Mouse (Mus musculus) limb, embryonic 14.5 days (tissue): Measurements from ENCODE around the gene Tbl1x. TPM values are rescaled to one million over a fixed set of nuclear protein-coding genes. Genes with fewer than 3 reads are reported as not detected.

Experiments
- ATAC-seq: fragments of 200-750 bp; cut with Nextera tagmentation; 2 replicates; pipeline ENCODE4 v1.8.0; 2017; ENCODE audit warnings: low read depth, moderate number of reproducible peaks, moderate TSS enrichment; ENCODE audit not compliant: low FRiP score
- DNase-seq: peaks from one replicate; pipeline ENCODE4 v3.0.0-alpha.2; 2015; ENCODE audit warnings: low spot score
- H3K27ac ChIP-seq: fragments of 300-500 bp; sonication (generic); replicated peaks from 2 replicates; pipeline ENCODE4 v1.5.1; 2014; ENCODE audit warnings: low read depth, mild to moderate bottlenecking, low read length, moderate library complexity, mixed read lengths
- H3K27me3 ChIP-seq: fragments of 300-500 bp; sonication (generic); 2 replicates; pipeline ENCODE4 v1.6.1; 2014; ENCODE audit warnings: low read length, mixed read lengths; ENCODE audit not compliant: control insufficient read depth, insufficient read depth
- H3K36me3 ChIP-seq: fragments of 300-500 bp; sonication (generic); 2 replicates; pipeline ENCODE4 v1.6.1; 2014; ENCODE audit warnings: mild to moderate bottlenecking, low read length, moderate library complexity, mixed read lengths; ENCODE audit not compliant: control insufficient read depth, insufficient read depth
- H3K4me1 ChIP-seq: fragments of 300-500 bp; sonication (generic); 2 replicates; pipeline ENCODE4 v1.6.1; 2014; ENCODE audit warnings: antibody characterized with exemption, low read length, mixed read lengths; ENCODE audit not compliant: control insufficient read depth, insufficient read depth
- H3K4me2 ChIP-seq: fragments of 300-500 bp; sonication (generic); replicated peaks from 2 replicates; pipeline ENCODE4 v1.6.1; 2014; ENCODE audit warnings: low read depth, mild to moderate bottlenecking, low read length, moderate library complexity; ENCODE audit not compliant: severe bottlenecking
- H3K4me3 ChIP-seq: fragments of 300-500 bp; sonication (generic); replicated peaks from 2 replicates; pipeline ENCODE4 v1.5.1; 2014; ENCODE audit warnings: low read length
- H3K9ac ChIP-seq: fragments of 300-500 bp; sonication (generic); 2 replicates; pipeline ENCODE4 v1.6.1; 2014; ENCODE audit warnings: mild to moderate bottlenecking, low read depth, low read length, moderate library complexity; ENCODE audit not compliant: severe bottlenecking
- H3K9me3 ChIP-seq: fragments of 300-500 bp; sonication (generic); 2 replicates; pipeline ENCODE4 v1.6.1; 2016; ENCODE audit warnings: low read length; ENCODE audit not compliant: control insufficient read depth
- POLR2A ChIP-seq: fragments of 200-500 bp; IDR thresholded peaks from 2 replicates; pipeline ENCODE4 v1.8.0; 2012; ENCODE audit warnings: inconsistent platforms, mild to moderate bottlenecking, moderate library complexity, borderline replicate concordance; ENCODE audit not compliant: insufficient read depth, insufficient read length; ENCODE audit errors: extremely low read depth
- WGBS: fragments of 180-500 bp; shearing (Covaris S2); extraction: QIAGEN DNeasy Blood & Tissue Kit; methylation state at CpG from one replicate; pipeline ENCODE4 v1.1.7; 2014; 5-methylcytosine and 5-hydroxymethylcytosine counted together
- polyA plus RNA-seq, 2 experiments: library from polyadenylated mRNA; depleted of rRNA in 1 of 2; stranded (reverse) in 1 of 2; unstranded in 1 of 2; fragments of >200 nt; fragmentation: Nextera tagmentation in 1 of 2; extraction: Ambion mirVana in 1 of 2; gene quantifications; 2 replicates each; pipeline versions ENCODE4 v1.2.1 to v1.2.3; 2012 to 2014

The Tbl1x gene
- polyA plus RNA-seq, 2 experiments: 56.8 to 77.2 TPM

GRCm38 (mm10) chrX:77667441-77667840, 156.6 kb downstream of the Tbl1x start:
- no peaks in the 10 kb centered on the region for H3K36me3 ChIP-seq
- H3K4me2 ChIP-seq: no peak overlapping the region
- no peak for DNase-seq
- no peak for ATAC-seq
- no peaks in the 10 kb centered on the region for H3K27me3 ChIP-seq
- no peaks in the 10 kb centered on the region for H3K4me1 ChIP-seq
- no peak overlapping the region for H3K4me3 ChIP-seq
- no peak overlapping the region for H3K9ac ChIP-seq
- H3K27ac ChIP-seq: no peak overlapping the region
- no peaks in the 10 kb centered on the region for H3K9me3 ChIP-seq
- no peak for TF ChIP-seq POLR2A

GRCm38 (mm10) chrX:77669779-77670550, 159.2 kb downstream of the Tbl1x start:
- TF ChIP-seq POLR2A: no peak
- no peaks in the 10 kb centered on the region for H3K9me3 ChIP-seq
- H3K27ac ChIP-seq: no peak overlapping the region
- no peaks in the 10 kb centered on the region for H3K27me3 ChIP-seq
- ATAC-seq (no peak), DNase-seq (no peak)
- H3K9ac ChIP-seq: no peak overlapping the region
- no peaks in the 10 kb centered on the region for H3K36me3 ChIP-seq
- no peak overlapping the region for H3K4me2 ChIP-seq
- 62% methylated on average over 3 of the region's 3 CpGs for WGBS
- no peaks in the 10 kb centered on the region for H3K4me1 ChIP-seq
- H3K4me3 ChIP-seq: no peak overlapping the region
